Mouse (Mus musculus) stomach, adult 2 months (tissue): ENCODE results near the gene Jmjd4. TPM values are rescaled to one million over a fixed set of nuclear protein-coding genes. Genes with fewer than 3 reads are reported as not detected.

Experiments used
- polyA plus RNA-seq: library from polyadenylated mRNA; depleted of rRNA; stranded (reverse); fragments of >200 nt; gene quantifications from 2 replicates; pipeline ENCODE4 v1.2.3, GENCODE M21; 2012; rRNA removed

Gene Jmjd4
- 1.6 and 1.8 TPM in 2 replicates for polyA plus RNA-seq

DNA sequence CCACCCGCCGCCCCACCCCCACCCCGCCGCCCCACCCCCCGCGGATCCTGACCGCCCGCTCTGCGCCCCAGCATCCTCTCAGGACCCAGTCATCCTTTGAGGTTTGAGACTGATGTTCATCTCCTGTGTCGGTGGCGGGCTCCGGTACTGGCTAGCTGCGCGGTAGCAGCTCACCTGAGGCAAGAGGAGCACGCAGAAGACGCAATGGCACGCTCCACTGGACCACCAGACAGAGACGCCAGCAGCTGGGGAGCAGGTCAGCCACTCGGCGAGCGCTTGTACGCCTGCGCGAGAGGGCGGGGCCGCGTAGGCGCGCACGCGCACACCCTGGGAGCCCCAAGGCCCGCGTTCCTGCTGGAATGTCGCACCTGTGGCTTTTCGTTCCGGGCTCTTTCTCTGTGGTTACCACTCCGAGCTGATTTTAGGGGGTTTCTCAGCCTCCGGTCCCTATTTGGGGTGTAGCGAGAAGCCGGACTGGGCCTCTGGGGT is at the start of gene Jmjd4:
TSS of gene Jmjd4 (plus strand) at position 305 of the 489 bp plus-strand sequence.

DNA sequence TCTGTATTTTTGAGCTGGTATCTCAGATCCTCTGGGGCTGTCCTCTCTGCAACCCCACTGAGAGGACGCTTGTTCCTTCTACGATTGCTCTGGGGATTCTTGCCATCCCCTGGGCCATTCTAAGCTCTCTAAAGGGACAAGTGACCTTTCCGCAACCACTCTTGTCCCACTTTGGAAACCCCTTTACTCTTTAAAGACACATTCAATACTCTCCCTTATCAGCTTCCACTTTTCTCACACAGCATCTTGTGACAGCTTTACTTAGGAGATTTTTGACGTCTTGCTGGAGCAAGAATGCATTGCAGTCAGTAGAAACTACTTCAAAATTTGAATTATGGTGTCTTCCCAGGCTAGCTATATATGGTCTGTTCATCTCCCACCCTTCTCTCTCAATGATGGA is 1.2 kb downstream of the Jmjd4 start, which contains the start of gene Snap47:
TSS of gene Snap47 (minus strand) at position 101 of the 400 bp plus-strand sequence.

DNA sequence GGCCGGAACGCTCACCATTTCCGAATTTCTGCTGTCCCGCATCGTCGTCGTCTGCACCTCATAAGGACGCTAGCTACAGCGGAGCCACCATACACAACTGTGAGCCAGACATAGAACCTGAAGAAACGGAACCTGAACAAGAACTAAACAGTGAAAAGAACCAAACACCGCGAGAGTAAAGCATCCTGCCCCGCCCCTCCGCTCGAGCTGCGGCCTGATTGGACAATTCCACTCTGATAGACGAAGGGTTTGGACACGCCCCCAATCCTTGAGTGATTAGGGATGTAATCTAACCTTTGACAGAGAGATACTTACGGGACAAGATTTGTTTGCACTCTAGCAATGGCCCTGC is 22.5 kb downstream of the Jmjd4 start, which contains the start of gene Zfp867:
TSS of gene Zfp867 (minus strand) at position 149 of the 352 bp plus-strand sequence.

Other genes with a start within 250 kb of the Jmjd4 start
- 28.7 and 42.4 TPM in 2 replicates for gene Mrpl55, start 247.6 kb upstream of the Jmjd4 start, polyA plus RNA-seq
- gene 2310033P09Rik, start 241.7 kb upstream of the Jmjd4 start, polyA plus RNA-seq = 5.0 and 5.6 TPM in 2 replicates
- 308 and 353 TPM in 2 replicates for gene Arf1, start 221.8 kb upstream of the Jmjd4 start, polyA plus RNA-seq
- gene Wnt3a, start 159.3 kb upstream of the Jmjd4 start, polyA plus RNA-seq = 0.20 and 0.40 TPM in 2 replicates
- gene Wnt9a, start 143.1 kb upstream of the Jmjd4 start, polyA plus RNA-seq = 2.9 and 3.8 TPM in 2 replicates
- gene Prss38, start 74.4 kb upstream of the Jmjd4 start, polyA plus RNA-seq = not detected in 2 replicates
- gene Snap47, start 1.1 kb downstream of the Jmjd4 start, polyA plus RNA-seq = 11.3 and 12.2 TPM in 2 replicates
- gene Zfp867, start 22.4 kb downstream of the Jmjd4 start, polyA plus RNA-seq = 0.03 TPM in 1 of 2 replicates, not detected in the other
- 2.9 and 3.9 TPM in 2 replicates for gene Zkscan17, start 76.7 kb downstream of the Jmjd4 start, polyA plus RNA-seq
- gene Nlrp3, start 91.5 kb downstream of the Jmjd4 start, polyA plus RNA-seq = 0.04 and 0.08 TPM in 2 replicates
- gene Olfr222, start 126.2 kb downstream of the Jmjd4 start, polyA plus RNA-seq = not detected in 2 replicates
- not detected in 2 replicates for gene Olfr223, start 143.2 kb downstream of the Jmjd4 start, polyA plus RNA-seq
- 66.9 and 85.3 TPM in 2 replicates for gene Mprip, start 211.3 kb downstream of the Jmjd4 start, polyA plus RNA-seq